Mouse (Mus musculus) midbrain, postnatal 0 days (tissue): ENCODE measurements at regions not wholly inside any gene's neighbourhood (a gene's known extent, or its start where the extent isn't known, plus 50 kb on each side); places are given as distances from the start of the nearest gene placed in this dataset.

Experiments used
- ATAC-seq: fragments of 200-750 bp; cut with Nextera tagmentation; 2 replicates; pipeline ENCODE4 v1.8.0; 2017; ENCODE audit warnings: moderate number of reproducible peaks, mild to moderate bottlenecking, moderate TSS enrichment, moderate library complexity; ENCODE audit not compliant: low FRiP score
- DNase-seq: peaks from one replicate; pipeline ENCODE4 v3.0.0-alpha.2; 2015; ENCODE audit warnings: low spot score
- H3K27ac ChIP-seq: fragments of 300-500 bp; sonication (generic); 2 replicates; pipeline ENCODE4 v1.5.1; 2014; ENCODE audit warnings: low read depth, mild to moderate bottlenecking, low read length, mixed read lengths
- H3K27me3 ChIP-seq: fragments of 300-500 bp; sonication (generic); 2 replicates; pipeline ENCODE4 v1.6.1; 2014; ENCODE audit warnings: low read length, control low read depth, mixed read lengths; ENCODE audit not compliant: insufficient read depth
- H3K36me3 ChIP-seq: fragments of 300-500 bp; sonication (generic); 2 replicates; pipeline ENCODE4 v1.6.1; 2014; ENCODE audit warnings: low read length, control low read depth, mixed read lengths; ENCODE audit not compliant: insufficient read depth
- H3K4me1 ChIP-seq: fragments of 300-500 bp; sonication (generic); 2 replicates; pipeline ENCODE4 v1.6.1; 2014; ENCODE audit warnings: mild to moderate bottlenecking, control low read depth, antibody characterized with exemption, low read length, mixed read lengths; ENCODE audit not compliant: insufficient read depth
- H3K4me2 ChIP-seq: fragments of 300-500 bp; sonication (generic); 2 replicates; pipeline ENCODE4 v1.6.1; 2014; ENCODE audit warnings: low read depth, mild to moderate bottlenecking, low read length, mixed read lengths; ENCODE audit not compliant: poor library complexity, severe bottlenecking
- H3K4me3 ChIP-seq: fragments of 300-500 bp; sonication (generic); 2 replicates; pipeline ENCODE4 v1.5.1; 2014; ENCODE audit warnings: low read depth, mild to moderate bottlenecking, low read length, moderate library complexity
- H3K9ac ChIP-seq: fragments of 300-500 bp; sonication (generic); replicated peaks from 2 replicates; pipeline ENCODE4 v1.6.1; 2014; ENCODE audit warnings: mild to moderate bottlenecking, low read length, moderate library complexity, mixed read lengths; ENCODE audit not compliant: poor library complexity, severe bottlenecking
- H3K9me3 ChIP-seq: fragments of 300-500 bp; sonication (generic); 2 replicates; pipeline ENCODE4 v1.6.1; 2016; ENCODE audit warnings: low read length, control low read depth
- CTCF ChIP-seq: IDR thresholded peaks from 2 replicates; pipeline ENCODE4 v1.5.1; 2016; ENCODE audit warnings: antibody characterized with exemption, mild to moderate bottlenecking
- WGBS: fragments of 180-500 bp; shearing (Covaris S2); extraction: QIAGEN DNeasy Blood & Tissue Kit; methylation state at CpG from one replicate; pipeline ENCODE4 v1.1.7; 2014; 5-methylcytosine and 5-hydroxymethylcytosine counted together

GRCm38 (mm10) chr1:185068136-185068535, 68.8 kb upstream of the Mark1 start:
- Histone ChIP-seq H3K9me3 (no peaks in the 10 kb centered on the region), H3K4me3 (no peak overlapping the region), H3K27me3 (no peaks in the 10 kb centered on the region), H3K4me1 (no peaks in the 10 kb centered on the region), H3K27ac (no peak overlapping the region), H3K36me3 (no peaks in the 10 kb centered on the region), H3K9ac (no peak overlapping the region), H3K4me2 (no peak overlapping the region)
- ATAC-seq (no peak), DNase-seq (no peak)
- WGBS: 89% methylated on average over 6 of the region's 6 CpGs
- no peak for TF ChIP-seq CTCF

- Histone ChIP-seq H3K4me2 (no peak overlapping the region), H3K9me3 (no peaks in the 10 kb centered on the region), H3K9ac (no peak overlapping the region), H3K4me3 (no peak overlapping the region), H3K4me1 (no peaks in the 10 kb centered on the region), H3K36me3 (no peaks in the 10 kb centered on the region), H3K27me3 (no peaks in the 10 kb centered on the region), H3K27ac (no peak overlapping the region)
- TF ChIP-seq CTCF: no peak
- no peak for DNase-seq
- ATAC-seq: no peak
- WGBS: 83% methylated on average over 5 of the region's 5 CpGs
Observed at GRCm38 (mm10) chr1:185067661-185068060, 68.3 kb upstream of the Mark1 start.

GRCm38 (mm10) chr1:185065056-185065455, 65.7 kb upstream of the Mark1 start:
- ATAC-seq (no peak), DNase-seq (no peak)
- no peaks in the 10 kb centered on the region for H3K27me3 ChIP-seq
- no peaks in the 10 kb centered on the region for H3K36me3 ChIP-seq
- TF ChIP-seq CTCF: no peak
- 85% methylated on average over 3 of the region's 3 CpGs for WGBS
- H3K4me2 ChIP-seq: no peak overlapping the region
- no peaks in the 10 kb centered on the region for H3K4me1 ChIP-seq
- no peak overlapping the region for H3K4me3 ChIP-seq
- H3K27ac ChIP-seq: no peak overlapping the region
- H3K9ac ChIP-seq: no peak overlapping the region
- H3K9me3 ChIP-seq: no peaks in the 10 kb centered on the region

GRCm38 (mm10) chr1:185062103-185062502, 62.7 kb upstream of the Mark1 start:
- H3K4me3 ChIP-seq: no peak overlapping the region
- no peaks in the 10 kb centered on the region for H3K36me3 ChIP-seq
- no peak overlapping the region for H3K9ac ChIP-seq
- no peak for ATAC-seq
- DNase-seq: no peak
- H3K27ac ChIP-seq: no peak overlapping the region
- H3K4me2 ChIP-seq: no peak overlapping the region
- TF ChIP-seq CTCF: no peak
- no peaks in the 10 kb centered on the region for H3K9me3 ChIP-seq
- WGBS: 88% methylated on average over 11 of the region's 11 CpGs
- H3K4me1 ChIP-seq: no peaks in the 10 kb centered on the region
- no peaks in the 10 kb centered on the region for H3K27me3 ChIP-seq

GRCm38 (mm10) chr1:185057443-185057842, 58.1 kb upstream of the Mark1 start:
- H3K27ac ChIP-seq: no peak overlapping the region
- H3K27me3 ChIP-seq: no peaks in the 10 kb centered on the region
- no peaks in the 10 kb centered on the region for H3K36me3 ChIP-seq
- no peaks in the 10 kb centered on the region for H3K4me1 ChIP-seq
- ATAC-seq (no peak), DNase-seq (no peak)
- WGBS: 90% methylated on average over 15 of the region's 15 CpGs
- no peak overlapping the region for H3K4me2 ChIP-seq
- no peak overlapping the region for H3K4me3 ChIP-seq
- no peaks in the 10 kb centered on the region for H3K9me3 ChIP-seq
- no peak for TF ChIP-seq CTCF
- no peak overlapping the region for H3K9ac ChIP-seq

GRCm38 (mm10) chr1:185052700-185053099, 53.3 kb upstream of the Mark1 start:
- TF ChIP-seq CTCF: no peak
- Histone ChIP-seq H3K4me3 (no peak overlapping the region), H3K27me3 (no peaks in the 10 kb centered on the region), H3K4me1 (no peaks in the 10 kb centered on the region), H3K36me3 (no peaks in the 10 kb centered on the region), H3K9me3 (no peaks in the 10 kb centered on the region), H3K4me2 (no peak overlapping the region), H3K27ac (no peak overlapping the region), H3K9ac (no peak overlapping the region)
- 81% methylated on average over 6 of the region's 6 CpGs for WGBS
- DNase-seq (no peak), ATAC-seq (no peak)
